Mouse (Mus musculus) lung, adult 2 months (tissue): ENCODE results near the gene Tmem205.

Experiments used
- CTCF ChIP-seq: fragments of 200-500 bp; IDR thresholded peaks from 2 replicates; pipeline ENCODE4 v1.5.1; 2011; ENCODE audit warnings: mild to moderate bottlenecking, low read length, control low read depth; ENCODE audit not compliant: insufficient read depth
- POLR2A ChIP-seq: fragments of 200-500 bp; IDR thresholded peaks from 2 replicates; pipeline ENCODE4 v1.6.1; 2011; ENCODE audit warnings: low read depth, mild to moderate bottlenecking, control low read depth, low read length, borderline replicate concordance; ENCODE audit errors: extremely low read depth

DNA sequence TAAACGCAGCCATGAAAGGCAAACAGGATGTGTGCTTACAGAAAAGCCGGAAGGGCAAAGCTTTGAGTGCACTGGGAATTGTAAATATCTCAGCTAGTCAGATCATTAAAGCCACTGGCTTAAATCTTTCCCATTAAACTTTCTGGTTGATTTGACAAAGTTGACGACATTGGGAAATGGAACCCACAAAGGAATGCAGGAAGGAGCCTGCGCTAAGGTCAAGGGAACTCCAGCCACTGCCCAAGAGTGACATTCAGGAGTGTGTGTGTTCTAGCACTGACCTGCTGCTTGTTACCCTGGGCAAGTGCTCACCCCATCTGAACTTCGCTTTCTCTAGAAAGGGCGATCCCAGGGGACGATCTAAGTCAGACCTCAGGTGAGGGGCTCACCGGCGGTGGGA is 32.8 kb upstream of the Tmem205 start:
- no peak for TF ChIP-seq CTCF
- TF ChIP-seq POLR2A = no peak
